Mouse (Mus musculus): Measurements from ENCODE around the gene Ctnna3. TPM values are rescaled to one million over a fixed set of nuclear protein-coding genes. Genes with fewer than 3 reads are reported as not detected.

The Ctnna3 gene
- polyA plus RNA-seq, 1 experiment, result 0.01 TPM

DNA sequence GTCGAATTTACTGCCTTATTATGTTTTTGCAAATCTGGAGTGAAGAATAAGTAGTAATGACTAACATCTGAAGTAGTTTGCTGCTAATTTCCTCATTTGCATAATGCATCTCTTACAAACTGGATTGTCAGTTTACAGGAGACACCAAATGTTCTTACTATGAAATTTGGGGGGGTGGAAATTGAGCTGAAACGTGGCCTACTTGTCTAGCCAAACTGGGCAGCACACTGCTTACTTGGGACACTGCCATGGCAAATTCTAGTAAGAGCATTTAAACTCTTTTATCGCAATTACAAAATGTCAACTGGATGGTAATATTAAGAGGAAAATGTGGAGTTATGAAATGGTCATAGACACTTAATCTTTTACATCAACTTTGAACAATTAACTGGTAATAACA, 716.6 kb downstream of the Ctnna3 start:
- TF ChIP-seq FOSL1 (IDR thresholded peaks at IDR 0.05; ENCODE audit: insufficient read depth, low read length, poor library complexity, severe bottlenecking), result no peak
- TF ChIP-seq USF1 (IDR thresholded peaks at IDR 0.05; ENCODE audit: low read depth), result no peak
- no peak for TF ChIP-seq MYOD1 (IDR thresholded peaks at IDR 0.05; ENCODE audit: control insufficient read depth, insufficient read length, low read depth)
- TF ChIP-seq CTCF (IDR thresholded peaks at IDR 0.05; ENCODE audit: control insufficient read depth, insufficient read depth, insufficient read length), result no peak
- no peak for TF ChIP-seq MAX (IDR thresholded peaks at IDR 0.05)
- no peak for TF ChIP-seq MYOG (IDR thresholded peaks at IDR 0.05; ENCODE audit: control insufficient read depth, extremely low read depth, insufficient read length)
- TF ChIP-seq CEBPB (IDR thresholded peaks at IDR 0.05; ENCODE audit: low read depth), result no peak
- Histone ChIP-seq H3K27me3 (ENCODE audit: control insufficient read depth, insufficient read depth, insufficient read length) (no peaks in the 10 kb centered on the region), H3K4me3 (ENCODE audit: insufficient read depth, poor library complexity, severe bottlenecking) (no peak overlapping the region), H3K79me3 (ENCODE audit: low read depth) (no peaks in the 10 kb centered on the region), H3K36me3 (ENCODE audit: control insufficient read depth, insufficient read depth) (no peaks in the 10 kb centered on the region), H3K79me2 (ENCODE audit: control insufficient read depth, insufficient read depth) (no peaks in the 10 kb centered on the region), H3ac (ENCODE audit: control insufficient read depth, insufficient read length, low read depth) (no peak overlapping the region)

DNA sequence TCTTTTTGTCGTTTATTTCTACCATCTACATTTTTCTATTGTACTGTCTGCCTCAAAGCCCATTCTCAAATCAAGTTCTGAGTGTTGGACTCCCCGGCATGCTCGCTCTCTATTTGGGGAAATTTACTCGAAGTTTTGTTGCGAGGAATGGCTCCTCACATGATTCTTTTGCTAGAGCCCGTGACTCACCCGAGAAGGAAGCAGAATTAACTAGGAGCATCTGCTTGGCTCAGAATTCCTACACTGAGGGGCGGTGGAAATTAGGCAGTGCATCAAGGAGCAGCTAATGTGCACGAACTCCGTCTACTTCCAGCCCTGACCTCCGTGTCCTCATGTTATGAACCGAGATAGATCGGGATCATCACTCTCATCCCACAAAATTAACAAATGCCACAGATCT, 751.8 kb downstream of the Ctnna3 start:
- H3K79me3 ChIP-seq (ENCODE audit: low read depth), result no peaks in the 10 kb centered on the region
- no peak overlapping the region for H3ac ChIP-seq (ENCODE audit: control insufficient read depth, insufficient read length, low read depth)
- TF ChIP-seq CEBPB (IDR thresholded peaks at IDR 0.05; ENCODE audit: low read depth) (no peak), USF1 (IDR thresholded peaks at IDR 0.05; ENCODE audit: low read depth) (no peak), CTCF (IDR thresholded peaks at IDR 0.05; ENCODE audit: control insufficient read depth, insufficient read depth, insufficient read length) (no peak), MAX (IDR thresholded peaks at IDR 0.05) (no peak), MYOD1 (IDR thresholded peaks at IDR 0.05; ENCODE audit: control insufficient read depth, insufficient read length, low read depth) (no peak), MYOG (IDR thresholded peaks at IDR 0.05; ENCODE audit: control insufficient read depth, extremely low read depth, insufficient read length) (no peak), FOSL1 (IDR thresholded peaks at IDR 0.05; ENCODE audit: insufficient read depth, low read length, poor library complexity, severe bottlenecking) (no peak)
- H3K36me3 ChIP-seq (ENCODE audit: control insufficient read depth, insufficient read depth), result no peaks in the 10 kb centered on the region
- no peaks in the 10 kb centered on the region for H3K79me2 ChIP-seq (ENCODE audit: control insufficient read depth, insufficient read depth)
- no peaks in the 10 kb centered on the region for H3K27me3 ChIP-seq (ENCODE audit: control insufficient read depth, insufficient read depth, insufficient read length)
- no peak overlapping the region for H3K4me3 ChIP-seq (ENCODE audit: insufficient read depth, poor library complexity, severe bottlenecking)

DNA sequence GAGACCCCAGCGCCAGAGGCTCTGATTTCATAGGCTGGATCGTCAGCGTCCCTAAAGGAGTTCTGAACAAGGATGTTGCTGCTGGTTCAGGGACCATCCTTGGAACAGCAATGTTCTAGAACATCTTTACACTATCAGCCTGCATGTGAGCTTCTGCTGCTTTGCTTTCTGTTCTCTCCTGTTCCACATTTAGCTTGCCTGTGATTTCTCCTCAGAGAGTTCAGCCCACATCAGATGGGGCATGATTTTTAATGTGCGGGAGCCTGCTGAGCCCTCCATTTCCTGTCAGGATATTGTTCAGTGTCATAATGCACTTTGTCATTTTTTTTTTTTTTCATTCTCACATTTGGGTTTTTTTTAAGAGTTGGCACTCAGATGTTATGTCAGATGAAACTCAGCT, 752.8 kb downstream of the Ctnna3 start:
- H3K36me3 ChIP-seq (ENCODE audit: control insufficient read depth, insufficient read depth), result no peaks in the 10 kb centered on the region
- H3K79me2 ChIP-seq (ENCODE audit: control insufficient read depth, insufficient read depth), result no peaks in the 10 kb centered on the region
- no peaks in the 10 kb centered on the region for H3K27me3 ChIP-seq (ENCODE audit: control insufficient read depth, insufficient read depth, insufficient read length)
- no peak overlapping the region for H3K4me3 ChIP-seq (ENCODE audit: insufficient read depth, poor library complexity, severe bottlenecking)
- H3ac ChIP-seq (ENCODE audit: control insufficient read depth, insufficient read length, low read depth), result no peak overlapping the region
- no peaks in the 10 kb centered on the region for H3K79me3 ChIP-seq (ENCODE audit: low read depth)
- TF ChIP-seq CEBPB (IDR thresholded peaks at IDR 0.05; ENCODE audit: low read depth) (no peak), MAX (IDR thresholded peaks at IDR 0.05) (no peak), CTCF (IDR thresholded peaks at IDR 0.05; ENCODE audit: control insufficient read depth, insufficient read depth, insufficient read length) (no peak), FOSL1 (IDR thresholded peaks at IDR 0.05; ENCODE audit: insufficient read depth, low read length, poor library complexity, severe bottlenecking) (no peak), MYOD1 (IDR thresholded peaks at IDR 0.05; ENCODE audit: control insufficient read depth, insufficient read length, low read depth) (no peak), USF1 (IDR thresholded peaks at IDR 0.05; ENCODE audit: low read depth) (no peak), MYOG (IDR thresholded peaks at IDR 0.05; ENCODE audit: control insufficient read depth, extremely low read depth, insufficient read length) (no peak)

DNA sequence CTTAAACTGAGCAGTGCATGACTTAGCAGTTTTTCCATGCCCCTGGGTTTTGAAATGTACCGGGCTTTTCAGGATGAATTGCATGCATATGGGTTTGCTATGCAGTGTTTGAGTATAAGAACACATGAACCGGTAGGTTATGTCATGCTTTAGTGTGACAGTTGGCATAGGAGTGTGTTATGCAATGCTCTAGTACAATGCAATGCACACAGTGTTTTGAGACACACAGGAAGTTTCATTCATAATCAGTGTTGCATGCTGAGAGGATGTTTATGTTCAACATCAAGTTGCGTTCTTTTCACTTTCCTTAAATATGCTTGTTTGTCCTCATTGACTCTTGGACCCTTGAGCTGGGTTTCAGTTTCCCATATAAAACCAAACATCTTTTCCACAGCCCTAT, 758.1 kb downstream of the Ctnna3 start:
- no peaks in the 10 kb centered on the region for H3K27me3 ChIP-seq (ENCODE audit: control insufficient read depth, insufficient read depth, insufficient read length)

DNA sequence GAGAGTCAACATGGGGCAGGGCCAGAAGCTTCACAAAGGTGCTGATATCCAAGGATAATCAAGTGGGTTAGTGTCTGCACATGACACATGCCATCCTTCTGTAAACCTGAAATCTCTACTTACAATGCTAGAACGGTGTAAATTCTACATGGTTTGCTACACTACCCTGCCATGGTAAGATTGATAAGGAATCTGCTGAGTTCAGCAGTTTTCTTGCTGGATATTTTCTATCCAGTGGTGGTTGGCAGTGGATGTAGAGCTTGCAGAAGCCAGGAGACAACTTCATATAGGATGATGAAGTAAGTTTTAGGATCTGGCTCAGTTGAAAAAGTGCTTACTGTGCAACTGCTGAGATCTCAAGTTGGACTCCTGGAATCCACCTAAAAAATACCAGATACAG, 767.7 kb downstream of the Ctnna3 start:
- Histone ChIP-seq H3K27me3 (ENCODE audit: control insufficient read depth, insufficient read depth, insufficient read length) (no peaks in the 10 kb centered on the region), H3K4me3 (ENCODE audit: insufficient read depth, poor library complexity, severe bottlenecking) (no peak overlapping the region), H3K36me3 (ENCODE audit: control insufficient read depth, insufficient read depth) (no peaks in the 10 kb centered on the region), H3K79me2 (ENCODE audit: control insufficient read depth, insufficient read depth) (no peaks in the 10 kb centered on the region), H3K79me3 (ENCODE audit: low read depth) (no peaks in the 10 kb centered on the region), H3ac (ENCODE audit: control insufficient read depth, insufficient read length, low read depth) (no peak overlapping the region)
- TF ChIP-seq USF1 (IDR thresholded peaks at IDR 0.05; ENCODE audit: low read depth) (no peak), MAX (IDR thresholded peaks at IDR 0.05) (no peak), MYOD1 (IDR thresholded peaks at IDR 0.05; ENCODE audit: control insufficient read depth, insufficient read length, low read depth) (no peak), FOSL1 (IDR thresholded peaks at IDR 0.05; ENCODE audit: insufficient read depth, low read length, poor library complexity, severe bottlenecking) (no peak), CTCF (IDR thresholded peaks at IDR 0.05; ENCODE audit: control insufficient read depth, insufficient read depth, insufficient read length) (no peak), CEBPB (IDR thresholded peaks at IDR 0.05; ENCODE audit: low read depth) (no peak), MYOG (IDR thresholded peaks at IDR 0.05; ENCODE audit: control insufficient read depth, extremely low read depth, insufficient read length) (no peak)

More for the DNA sequence above, 758.1 kb downstream of the Ctnna3 start:
- no peaks in the 10 kb centered on the region for H3K79me2 ChIP-seq (ENCODE audit: control insufficient read depth, insufficient read depth)
- H3K79me3 ChIP-seq (ENCODE audit: low read depth), result no peaks in the 10 kb centered on the region
- no peak overlapping the region for H3ac ChIP-seq (ENCODE audit: control insufficient read depth, insufficient read length, low read depth)
- no peak overlapping the region for H3K4me3 ChIP-seq (ENCODE audit: insufficient read depth, poor library complexity, severe bottlenecking)
- H3K36me3 ChIP-seq (ENCODE audit: control insufficient read depth, insufficient read depth), result no peaks in the 10 kb centered on the region
- no peak for TF ChIP-seq MYOG (IDR thresholded peaks at IDR 0.05; ENCODE audit: control insufficient read depth, extremely low read depth, insufficient read length)
- TF ChIP-seq MAX (IDR thresholded peaks at IDR 0.05), result no peak
- no peak for TF ChIP-seq MYOD1 (IDR thresholded peaks at IDR 0.05; ENCODE audit: control insufficient read depth, insufficient read length, low read depth)
- no peak for TF ChIP-seq USF1 (IDR thresholded peaks at IDR 0.05; ENCODE audit: low read depth)
- TF ChIP-seq CEBPB (IDR thresholded peaks at IDR 0.05; ENCODE audit: low read depth), result no peak
- no peak for TF ChIP-seq CTCF (IDR thresholded peaks at IDR 0.05; ENCODE audit: control insufficient read depth, insufficient read depth, insufficient read length)
- TF ChIP-seq FOSL1 (IDR thresholded peaks at IDR 0.05; ENCODE audit: insufficient read depth, low read length, poor library complexity, severe bottlenecking), result no peak

DNA sequence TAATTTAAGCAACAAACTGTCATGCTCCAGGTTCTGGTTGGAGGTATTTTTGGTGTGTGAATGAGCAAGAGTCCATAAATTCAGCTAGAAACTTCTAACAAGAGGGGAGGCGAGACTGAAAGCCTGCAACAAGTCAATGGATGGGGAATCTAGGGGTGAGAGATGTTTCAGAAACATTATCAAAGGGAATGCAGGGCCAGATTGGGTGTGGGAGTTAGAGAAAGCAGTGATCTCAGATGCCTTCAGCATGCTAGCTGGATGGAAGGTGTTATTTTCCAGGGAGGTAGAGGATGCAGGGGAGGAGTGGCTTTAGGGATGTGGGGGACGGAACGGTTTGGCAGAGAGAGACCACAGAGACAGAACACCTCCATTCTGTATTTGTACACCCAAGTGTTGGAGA, 785.7 kb downstream of the Ctnna3 start:
- H3K79me3 ChIP-seq (ENCODE audit: low read depth), result no peaks in the 10 kb centered on the region
- H3K27me3 ChIP-seq (ENCODE audit: control insufficient read depth, insufficient read depth, insufficient read length), result no peaks in the 10 kb centered on the region
- no peaks in the 10 kb centered on the region for H3K79me2 ChIP-seq (ENCODE audit: control insufficient read depth, insufficient read depth)
- no peaks in the 10 kb centered on the region for H3K36me3 ChIP-seq (ENCODE audit: control insufficient read depth, insufficient read depth)
- no peak overlapping the region for H3K4me3 ChIP-seq (ENCODE audit: insufficient read depth, poor library complexity, severe bottlenecking)
- no peak overlapping the region for H3ac ChIP-seq (ENCODE audit: control insufficient read depth, insufficient read length, low read depth)
- no peak for TF ChIP-seq CTCF (IDR thresholded peaks at IDR 0.05; ENCODE audit: control insufficient read depth, insufficient read depth, insufficient read length)
- no peak for TF ChIP-seq MYOD1 (IDR thresholded peaks at IDR 0.05; ENCODE audit: control insufficient read depth, insufficient read length, low read depth)
- no peak for TF ChIP-seq FOSL1 (IDR thresholded peaks at IDR 0.05; ENCODE audit: insufficient read depth, low read length, poor library complexity, severe bottlenecking)
- no peak for TF ChIP-seq CEBPB (IDR thresholded peaks at IDR 0.05; ENCODE audit: low read depth)
- TF ChIP-seq USF1 (IDR thresholded peaks at IDR 0.05; ENCODE audit: low read depth), result no peak
